Mouse (Mus musculus): Measurements from ENCODE around the gene Esm1.
"Not testable (repeated sequence)": the region's sequence is repeated elsewhere in the genome, so short reads cannot be mapped to it uniquely, and the experiment has no call there.

DNA sequence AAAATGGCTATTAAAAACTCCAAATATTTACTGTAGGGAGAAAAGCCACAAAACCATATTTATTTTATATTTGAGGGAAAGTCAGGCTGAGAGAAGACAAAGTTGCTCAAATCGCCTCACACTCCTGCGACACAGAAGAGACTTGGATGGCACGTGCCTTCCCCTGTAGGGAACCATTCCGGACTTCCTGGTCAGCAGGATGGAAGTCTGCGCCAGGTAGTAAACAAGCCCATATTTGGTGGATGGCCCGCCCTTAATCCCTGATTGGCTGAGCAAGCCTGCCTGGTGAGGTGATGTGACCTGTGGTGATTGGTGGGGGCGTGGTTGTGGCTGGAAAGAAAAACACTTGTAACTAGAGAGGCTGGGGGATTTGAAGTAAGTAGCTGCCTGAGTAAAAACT, 43.1 kb downstream of the Esm1 start:
- not testable (repeated sequence) for TF ChIP-seq CTCF (IDR thresholded peaks at IDR 0.05); EP300 (IDR thresholded peaks at IDR 0.05; ENCODE audit: insufficient read depth, low read depth, low read length); POLR2A (IDR thresholded peaks at IDR 0.05; ENCODE audit: insufficient read depth, low read depth, low read length)
